Mouse (Mus musculus) kidney, postnatal 0 days (tissue): ENCODE results near the gene BC030499. TPM values are rescaled to one million over a fixed set of nuclear protein-coding genes. Genes with fewer than 3 reads are reported as not detected.

Experiments
- ATAC-seq: fragments of 200-750 bp; cut with Nextera tagmentation; replicated peaks from 2 replicates; pipeline ENCODE4 v1.8.0; 2017; ENCODE audit warnings: low read depth, moderate number of reproducible peaks, moderate TSS enrichment, moderate library complexity; ENCODE audit not compliant: low FRiP score
- DNase-seq: peaks from one replicate; pipeline ENCODE4 v3.0.0-alpha.2; 2016; ENCODE audit warnings: low spot score
- H3K27ac ChIP-seq: fragments of 300-500 bp; sonication (generic); 2 replicates; pipeline ENCODE4 v1.5.1; 2014; ENCODE audit warnings: mild to moderate bottlenecking
- H3K27me3 ChIP-seq: fragments of 300-500 bp; sonication (generic); 2 replicates; pipeline ENCODE4 v1.6.1; 2014; ENCODE audit warnings: low read length, mixed read lengths; ENCODE audit not compliant: insufficient read depth
- H3K36me3 ChIP-seq: fragments of 300-500 bp; sonication (generic); 2 replicates; pipeline ENCODE4 v1.6.1; 2014; ENCODE audit warnings: low read length, mixed read lengths; ENCODE audit not compliant: insufficient read depth
- H3K4me1 ChIP-seq: fragments of 300-500 bp; sonication (generic); replicated peaks from 2 replicates; pipeline ENCODE4 v1.6.1; 2014; ENCODE audit warnings: antibody characterized with exemption, low read length, mixed read lengths; ENCODE audit not compliant: insufficient read depth
- H3K4me2 ChIP-seq: fragments of 300-500 bp; sonication (generic); 2 replicates; pipeline ENCODE4 v1.6.1; 2014; ENCODE audit warnings: mild to moderate bottlenecking, low read length, moderate library complexity, mixed read lengths
- H3K4me3 ChIP-seq: fragments of 300-500 bp; sonication (generic); replicated peaks from 2 replicates; pipeline ENCODE4 v1.5.1; 2014; ENCODE audit warnings: low read depth, low read length
- H3K9ac ChIP-seq: fragments of 300-500 bp; sonication (generic); 2 replicates; pipeline ENCODE4 v1.6.1; 2014; ENCODE audit warnings: low read depth, low read length
- H3K9me3 ChIP-seq: fragments of 300-500 bp; sonication (generic); replicated peaks from 2 replicates; pipeline ENCODE4 v1.6.1; 2016; ENCODE audit warnings: low read length, inconsistent platforms, mixed read lengths
- CTCF ChIP-seq: IDR thresholded peaks from 2 replicates; pipeline ENCODE4 v1.5.1; 2016; ENCODE audit warnings: antibody characterized with exemption, low read depth, mild to moderate bottlenecking, moderate library complexity
- WGBS: fragments of 180-500 bp; shearing (Covaris S2); extraction: QIAGEN DNeasy Blood & Tissue Kit; methylation state at CpG from one replicate; pipeline ENCODE4 v1.1.7; 2014; 5-methylcytosine and 5-hydroxymethylcytosine counted together
- polyA plus RNA-seq: library from polyadenylated mRNA; unstranded; fragments of >200 nt; fragmentation: Nextera tagmentation; extraction: Ambion mirVana; gene quantifications from 2 replicates; pipeline ENCODE4 v1.2.1, GENCODE M21; 2015

Gene BC030499
- polyA plus RNA-seq, 1 experiment from 2014 or later, result not detected

DNA sequence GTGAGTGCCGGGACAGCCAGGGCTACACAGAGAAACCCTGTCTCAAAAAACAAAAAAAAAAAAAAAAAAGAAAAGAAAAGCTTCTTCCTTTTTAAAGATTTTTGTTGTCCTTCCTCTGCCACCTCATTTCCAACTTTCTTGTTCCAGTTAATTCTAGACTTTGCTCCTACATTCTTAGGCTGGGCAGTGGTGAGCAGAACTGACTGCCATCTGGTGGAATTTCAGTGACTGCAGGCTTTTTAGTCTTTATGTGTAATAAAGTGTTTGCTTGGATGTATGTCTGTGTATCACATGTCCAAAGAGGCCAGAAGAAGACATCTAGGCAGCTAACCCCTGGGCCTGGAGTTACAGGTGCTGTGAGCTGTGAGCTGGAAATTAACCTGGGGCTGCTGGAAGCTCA, 34.0 kb upstream of the BC030499 start:
- Histone ChIP-seq H3K4me2 (no peak overlapping the region), H3K27ac (no peak overlapping the region), H3K4me1 (no peaks in the 10 kb centered on the region), H3K36me3 (peaks cover 19% of the 10 kb centered on the region), H3K9ac (no peak overlapping the region), H3K4me3 (no peak overlapping the region), H3K9me3 (no peaks in the 10 kb centered on the region), H3K27me3 (no peaks in the 10 kb centered on the region)
- peak; percentile 60 for TF ChIP-seq CTCF
- ATAC-seq (no peak), DNase-seq (peak; percentile 49)
- 100% methylated on average over 1 of the region's 1 CpGs for WGBS

DNA sequence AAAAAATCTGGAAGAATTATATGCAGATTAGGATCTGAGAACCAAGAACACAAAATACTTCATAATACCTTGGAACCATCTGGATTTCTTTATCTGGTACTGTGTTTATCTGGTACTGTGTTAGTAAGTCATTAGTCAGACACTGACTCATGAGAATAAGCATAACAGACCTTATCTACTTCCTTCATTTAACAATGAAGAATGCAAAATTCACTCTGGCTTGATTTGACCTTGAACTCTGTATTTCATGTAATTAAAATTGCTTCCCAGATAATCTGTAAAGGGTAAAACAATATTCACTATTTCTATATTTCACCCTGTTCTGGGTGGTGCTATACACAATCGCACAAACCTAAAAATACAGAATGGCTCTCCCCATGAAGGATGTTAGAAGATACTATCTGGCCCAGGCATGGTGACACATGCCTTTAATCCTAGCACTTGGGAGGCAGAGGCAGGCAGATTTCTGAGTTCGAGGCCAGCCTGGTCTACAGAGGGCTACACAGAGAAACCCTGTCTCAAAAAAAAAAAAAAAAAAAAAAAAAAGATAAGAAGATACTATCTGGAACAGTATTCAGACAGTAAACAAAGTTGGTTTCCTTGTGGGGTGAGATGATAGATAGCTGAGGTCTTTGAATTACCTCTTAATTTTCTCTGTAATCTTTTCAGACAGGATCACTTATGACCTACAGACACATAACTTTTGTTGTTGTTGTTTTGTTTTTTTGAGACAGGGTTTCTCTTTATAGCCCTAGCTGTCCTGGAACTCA, 30.0 kb upstream of the BC030499 start:
- peaks cover 5% of the 10 kb centered on the region; the same call in 1 of the 2 replicates for H3K4me1 ChIP-seq
- peaks cover 20% of the 10 kb centered on the region for H3K36me3 ChIP-seq
- H3K27me3 ChIP-seq, result no peaks in the 10 kb centered on the region
- H3K9ac ChIP-seq, result no peak overlapping the region
- peak overlapping the region; percentile 85; the same call in 1 of the 2 replicates for H3K4me3 ChIP-seq
- no peak overlapping the region for H3K27ac ChIP-seq
- 91% methylated on average over 2 of the region's 2 CpGs for WGBS
- DNase-seq, result no peak
- H3K4me2 ChIP-seq, result peak overlapping the region; percentile 83
- no peak for ATAC-seq
- H3K9me3 ChIP-seq, result no peaks in the 10 kb centered on the region
- no peak for TF ChIP-seq CTCF

DNA sequence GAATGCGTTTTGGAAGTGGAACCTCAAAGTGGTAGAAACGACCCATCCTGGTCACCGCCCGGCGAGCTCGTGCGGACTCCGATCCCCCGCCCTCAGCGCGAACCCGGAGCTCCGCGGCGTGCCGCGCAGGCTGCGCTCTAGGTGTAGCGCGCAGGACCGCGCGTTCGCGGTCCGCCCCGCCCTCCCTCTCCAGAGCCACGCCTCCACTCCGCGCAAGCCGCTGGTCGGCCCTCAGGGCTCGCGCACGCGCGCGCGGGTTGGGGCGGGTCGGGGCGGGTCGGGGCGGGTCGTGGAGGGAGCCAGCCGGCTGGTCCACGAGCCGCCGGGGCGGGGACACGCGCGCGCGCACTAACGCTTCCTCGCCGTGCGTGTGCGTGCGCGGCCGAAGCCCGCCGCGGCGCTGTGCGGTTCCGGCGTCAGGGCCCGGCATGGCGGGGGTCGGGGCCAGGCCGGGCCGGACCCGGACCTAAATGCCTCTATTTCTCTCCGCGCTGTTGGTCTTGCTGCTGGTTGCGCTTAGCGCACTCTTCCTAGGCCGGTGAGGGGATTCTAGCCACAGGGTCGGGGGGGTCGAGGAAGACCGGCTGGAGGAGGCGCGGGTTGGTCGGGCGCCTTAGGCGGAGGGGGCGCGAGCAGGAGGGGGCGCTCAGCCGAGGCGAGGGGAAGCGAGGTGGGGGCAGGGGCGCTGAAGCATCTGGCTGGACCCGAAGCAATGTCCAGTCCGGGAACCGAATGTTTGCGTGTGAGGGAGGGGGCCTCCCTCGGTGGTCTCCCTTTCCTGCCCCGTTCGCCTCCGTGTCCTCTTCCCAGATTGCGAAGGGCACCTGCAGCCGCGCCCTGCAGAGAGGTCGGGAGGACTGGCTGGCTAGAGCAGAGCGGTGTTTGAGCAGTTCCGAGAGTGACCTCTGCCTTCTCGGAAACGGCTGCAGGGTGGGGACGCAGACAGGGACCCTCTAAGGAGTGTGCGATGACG, 29.0 kb upstream of the BC030499 start, which contains the start of gene 2610507B11Rik:
Gene 2610507B11Rik (plus strand): TSS at position 373 of the 973 bp plus-strand sequence.
- Histone ChIP-seq H3K4me2 (peak within 1 kb of the TSS; percentile 83), H3K27ac (peak within 1 kb of the TSS; percentile 90), H3K4me1 (peaks cover 5% of the 10 kb centered on the region; the same call in 1 of the 2 replicates), H3K27me3 (no peaks in the 10 kb centered on the region), H3K4me3 (peak within 1 kb of the TSS; percentile 85), H3K9ac (peak within 1 kb of the TSS; percentile 81), H3K36me3 (peaks cover 29% of the 10 kb centered on the region), H3K9me3 (no peaks in the 10 kb centered on the region)
- TF ChIP-seq CTCF, result no peak; the same call in 1 of the 2 replicates
- peak; percentile 95 for ATAC-seq
- WGBS, result under 1% methylated on average over 86 of the region's 115 CpGs
- DNase-seq, result peak; percentile 94

DNA sequence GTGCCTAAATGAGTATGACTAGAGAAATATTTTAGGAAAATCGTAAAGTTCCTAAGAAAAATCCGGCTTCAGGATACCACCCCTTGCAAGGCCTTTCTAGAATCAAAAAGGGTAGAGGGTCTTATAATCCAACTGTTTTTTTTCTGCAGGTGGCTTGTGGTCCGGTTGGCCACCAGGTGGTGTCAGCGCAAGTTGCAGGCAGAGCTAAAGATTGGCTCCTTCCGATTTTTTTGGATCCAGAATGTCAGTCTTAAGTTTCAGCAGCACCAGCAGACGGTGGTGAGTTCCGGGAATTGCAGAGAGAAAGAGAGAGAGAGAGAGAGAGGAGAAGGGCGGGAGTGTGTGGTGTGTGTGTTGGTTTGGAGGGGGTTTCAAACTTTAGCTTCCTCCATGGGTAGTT, 28.1 kb upstream of the BC030499 start:
- Histone ChIP-seq H3K36me3 (peaks cover 34% of the 10 kb centered on the region), H3K4me2 (peak overlapping the region; percentile 83), H3K27ac (peak overlapping the region; percentile 90), H3K4me3 (peak overlapping the region; percentile 85), H3K27me3 (no peaks in the 10 kb centered on the region), H3K9me3 (no peaks in the 10 kb centered on the region), H3K4me1 (peaks cover 5% of the 10 kb centered on the region; the same call in 1 of the 2 replicates), H3K9ac (peak overlapping the region; percentile 81; the same call in 1 of the 2 replicates)
- 2% methylated on average over 8 of the region's 8 CpGs for WGBS
- TF ChIP-seq CTCF, result peak; percentile 78
- DNase-seq (peak; percentile 94), ATAC-seq (no peak)

DNA sequence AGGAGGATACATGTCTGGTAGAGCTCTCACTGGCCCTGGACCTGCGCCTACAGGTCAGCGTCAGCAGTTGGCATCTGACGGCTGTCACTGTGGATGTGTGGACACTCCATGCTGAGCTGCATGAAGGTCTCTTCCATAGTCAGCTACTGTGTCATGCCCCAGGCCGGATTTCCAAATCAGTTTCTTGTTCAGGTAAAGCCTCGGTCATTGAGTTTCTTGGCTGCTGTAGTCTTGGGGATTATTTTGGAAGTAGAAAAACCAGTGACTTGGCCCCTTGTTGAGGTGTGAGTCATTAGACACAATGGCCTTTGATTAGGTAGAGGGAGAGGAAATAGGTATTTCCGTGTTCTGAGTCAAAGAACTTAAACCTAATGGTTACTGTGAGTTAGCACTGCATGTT, 25.1 kb upstream of the BC030499 start:
- H3K27ac ChIP-seq, result no peak overlapping the region
- no peaks in the 10 kb centered on the region for H3K9me3 ChIP-seq
- 95% methylated on average over 6 of the region's 6 CpGs for WGBS
- H3K27me3 ChIP-seq, result no peaks in the 10 kb centered on the region
- no peak overlapping the region for H3K4me3 ChIP-seq
- H3K36me3 ChIP-seq, result peaks cover 58% of the 10 kb centered on the region
- H3K9ac ChIP-seq, result no peak overlapping the region
- H3K4me1 ChIP-seq, result peaks cover 5% of the 10 kb centered on the region; the same call in 1 of the 2 replicates
- no peak for TF ChIP-seq CTCF
- DNase-seq (no peak), ATAC-seq (no peak)
- H3K4me2 ChIP-seq, result no peak overlapping the region

DNA sequence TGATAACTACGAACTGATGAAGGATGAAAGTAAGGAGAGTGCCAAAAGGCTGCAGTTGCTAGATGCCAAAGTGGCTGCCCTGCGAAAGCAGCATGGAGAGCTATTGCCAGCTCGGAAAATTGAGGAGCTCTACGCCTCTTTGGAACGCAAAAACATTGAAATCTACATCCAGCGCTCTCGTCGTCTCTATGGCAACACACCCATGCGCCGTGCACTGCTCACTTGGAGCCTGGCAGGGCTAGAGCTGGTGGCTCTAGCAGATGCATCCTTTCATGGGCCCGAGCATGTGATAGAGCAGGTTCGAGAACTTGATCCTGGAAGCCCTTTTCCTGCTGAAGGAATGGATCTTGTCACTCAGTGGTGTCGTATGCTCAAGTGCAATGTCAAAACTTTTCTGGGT, 18.7 kb upstream of the BC030499 start:
- Histone ChIP-seq H3K27me3 (no peaks in the 10 kb centered on the region), H3K4me1 (no peaks in the 10 kb centered on the region), H3K27ac (no peak overlapping the region), H3K9me3 (no peaks in the 10 kb centered on the region), H3K9ac (no peak overlapping the region), H3K36me3 (peaks cover 74% of the 10 kb centered on the region), H3K4me3 (no peak overlapping the region), H3K4me2 (no peak overlapping the region)
- 90% methylated on average over 13 of the region's 13 CpGs for WGBS
- DNase-seq (no peak), ATAC-seq (no peak)
- TF ChIP-seq CTCF, result no peak
